In genomic region chr19:58118864-58119263, GRCm38 (mm10) we compare ENCODE assay signal across 13 mouse cellular contexts.
A peak's percentile ranks its signal among the peaks of the same experiment; 100 is the strongest.
DNase-seq lines count a peak whose midpoint lies in the region; ATAC-seq lines count a peak whose summit lies in the region.
"Had no signal": no experiment of that assay in that cellular context is flagged by ENCODE, and none has a peak within 500 bp of the region (broad histone marks: within the 10 kb centered on the region; RNA-seq: fewer than 3 reads in every experiment).

No protein-coding gene starts in this region.

- H3K27me3 ChIP-seq in neural tube, embryonic 15.5 days (replicated peaks) = no peaks in the 10 kb centered on the region
- H3K27me3 ChIP-seq in limb, embryonic 10.5 days (ENCODE audit: low read depth, poor library complexity, severe bottlenecking) = peaks cover 23% of the 10 kb centered on the region
- H3K27me3 ChIP-seq: embryonic facial prominence, embryonic 12.5 days; liver, embryonic 13.5 days had no signal

- no peaks in the 10 kb centered on the region for H3K36me3 ChIP-seq in neural tube, embryonic 15.5 days
- no peaks in the 10 kb centered on the region for H3K36me3 ChIP-seq in limb, embryonic 10.5 days
- H3K36me3 ChIP-seq: embryonic facial prominence, embryonic 12.5 days; liver, embryonic 13.5 days had no signal

- peaks cover 7% of the 10 kb centered on the region for H3K4me1 ChIP-seq in neural tube, embryonic 15.5 days
- peaks cover 53% of the 10 kb centered on the region for H3K4me1 ChIP-seq in limb, embryonic 10.5 days
- H3K4me1 ChIP-seq: liver, embryonic 13.5 days had no signal

- H3K9me3 ChIP-seq in neural tube, embryonic 15.5 days (replicated peaks) = no peaks in the 10 kb centered on the region
- H3K9me3 ChIP-seq in limb, embryonic 10.5 days (replicated peaks) = no peaks in the 10 kb centered on the region
- H3K9me3 ChIP-seq: embryonic facial prominence, embryonic 12.5 days; liver, embryonic 13.5 days had no signal

- no peak overlapping the region for H3K9ac ChIP-seq in neural tube, embryonic 15.5 days (replicated peaks)
- H3K9ac ChIP-seq: embryonic facial prominence, embryonic 12.5 days; liver, embryonic 13.5 days had no signal

- no peak overlapping the region for H3K4me3 ChIP-seq in neural tube, embryonic 15.5 days (replicated peaks)
- no peak overlapping the region for H3K4me3 ChIP-seq in limb, embryonic 10.5 days
- H3K4me3 ChIP-seq: embryonic facial prominence, embryonic 12.5 days; heart, adult 2 months; liver, embryonic 13.5 days had no signal

- H3K4me2 ChIP-seq in neural tube, embryonic 15.5 days = peak overlapping the region; percentile 6; the same call in 1 of the 2 replicates
- H3K4me2 ChIP-seq: liver, embryonic 13.5 days had no signal

- no peak for ATAC-seq in neural tube, embryonic 15.5 days (ENCODE audit: low FRiP score)
- ATAC-seq: midbrain, embryonic 16.5 days had no signal

- WGBS in neural tube, embryonic 15.5 days = 63% methylated on average over 11 of the region's 11 CpGs
- 82% methylated on average over 11 of the region's 11 CpGs for WGBS in limb, embryonic 10.5 days

- H3K27ac ChIP-seq in neural tube, embryonic 15.5 days (replicated peaks) = no peak overlapping the region
- peak overlapping the region; percentile 37 for H3K27ac ChIP-seq in limb, embryonic 10.5 days
- H3K27ac ChIP-seq: heart, adult 2 months; liver, embryonic 13.5 days had no signal

- DNase-seq in embryo, embryonic 11 days = peak; percentile 30
- DNase-seq in embryo, embryonic 10 days (ENCODE audit: low spot score) = no peak
- DNase-seq in neural tube, embryonic 10.5 days (ENCODE audit: extremely low spot score, low spot score) = no peak
- DNase-seq in limb, embryonic 10.5 days (ENCODE audit: low spot score) = no peak
- DNase-seq in cerebellum, adult 9-11 months = no peak
- DNase-seq in right cerebral cortex, postnatal 14 days = no peak
- DNase-seq in cerebellum, adult 11 months = no peak
- DNase-seq: liver, embryonic 13.5 days; lung, postnatal 14 days had no signal
